Mouse (Mus musculus) urinary bladder, postnatal 4 days (tissue): ENCODE results near the gene Gm21693.
"Not testable (repeated sequence)": the region's sequence is repeated elsewhere in the genome, so short reads cannot be mapped to it uniquely, and the experiment has no call there.

Source experiments
- DNase-seq, 2 experiments: peaks; one replicate each; pipeline ENCODE4 v3.0.0; 2021 to 2022; ENCODE audit warnings: low spot score in 2 of 2

Gene Gm21693

DNA sequence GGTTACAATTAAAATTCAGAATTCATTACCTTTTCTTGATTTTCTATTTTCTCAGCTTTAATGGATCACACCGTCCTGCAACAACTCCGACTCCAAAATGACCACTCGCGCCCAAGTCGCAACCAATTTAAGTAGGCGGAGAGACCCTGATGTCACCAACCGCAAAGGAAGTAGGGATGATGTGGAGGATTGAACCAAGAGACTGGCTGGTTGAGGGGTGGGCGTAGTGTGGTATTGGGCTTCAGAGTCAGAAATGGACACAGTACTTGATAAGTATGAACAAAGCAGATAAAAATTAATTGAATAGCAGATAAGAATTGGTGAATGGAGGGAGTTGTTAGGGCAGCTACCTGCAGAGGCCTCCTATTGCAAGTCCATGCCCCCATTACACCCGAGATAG lies at the start of gene Gm21693:
Gene Gm21693, minus strand, starts transcription at position 101 of the 400 bp plus-strand sequence.
- DNase-seq, result not testable (repeated sequence)

DNA sequence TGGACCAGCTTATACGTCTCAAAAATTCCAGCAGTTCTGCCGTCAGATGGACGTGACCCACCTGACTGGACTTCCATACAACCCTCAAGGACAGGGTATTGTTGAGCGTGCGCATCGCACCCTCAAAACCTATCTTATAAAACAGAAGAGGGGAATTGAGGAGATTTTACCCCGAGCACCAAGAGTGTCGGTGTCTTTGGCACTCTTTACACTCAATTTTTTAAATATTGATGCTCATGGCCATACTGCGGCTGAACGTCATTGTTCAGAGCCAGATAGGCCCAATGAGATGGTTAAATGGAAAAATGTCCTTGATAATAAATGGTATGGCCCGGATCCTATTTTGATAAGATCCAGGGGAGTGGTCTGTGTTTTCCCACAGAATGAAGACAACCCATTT lies 4.5 kb downstream of the Gm21693 start:
- not testable (repeated sequence) for DNase-seq

DNA sequence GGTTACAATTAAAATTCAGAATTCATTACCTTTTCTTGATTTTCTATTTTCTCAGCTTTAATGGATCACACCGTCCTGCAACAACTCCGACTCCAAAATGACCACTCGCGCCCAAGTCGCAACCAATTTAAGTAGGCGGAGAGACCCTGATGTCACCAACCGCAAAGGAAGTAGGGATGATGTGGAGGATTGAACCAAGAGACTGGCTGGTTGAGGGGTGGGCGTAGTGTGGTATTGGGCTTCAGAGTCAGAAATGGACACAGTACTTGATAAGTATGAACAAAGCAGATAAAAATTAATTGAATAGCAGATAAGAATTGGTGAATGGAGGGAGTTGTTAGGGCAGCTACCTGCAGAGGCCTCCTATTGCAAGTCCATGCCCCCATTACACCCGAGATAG lies 38.8 kb downstream of the Gm21693 start, which contains the start of gene Gm21677:
Gene Gm21677, minus strand, starts transcription at position 101 of the 400 bp plus-strand sequence.
- not testable (repeated sequence) for DNase-seq
